Mouse (Mus musculus): ENCODE measurements around the gene Trim71. TPM values are rescaled to one million over a fixed set of nuclear protein-coding genes. Genes with fewer than 3 reads are reported as not detected.

Gene Trim71
- polyA plus RNA-seq, 1 experiment from 2014 or later = 2.2 TPM

DNA sequence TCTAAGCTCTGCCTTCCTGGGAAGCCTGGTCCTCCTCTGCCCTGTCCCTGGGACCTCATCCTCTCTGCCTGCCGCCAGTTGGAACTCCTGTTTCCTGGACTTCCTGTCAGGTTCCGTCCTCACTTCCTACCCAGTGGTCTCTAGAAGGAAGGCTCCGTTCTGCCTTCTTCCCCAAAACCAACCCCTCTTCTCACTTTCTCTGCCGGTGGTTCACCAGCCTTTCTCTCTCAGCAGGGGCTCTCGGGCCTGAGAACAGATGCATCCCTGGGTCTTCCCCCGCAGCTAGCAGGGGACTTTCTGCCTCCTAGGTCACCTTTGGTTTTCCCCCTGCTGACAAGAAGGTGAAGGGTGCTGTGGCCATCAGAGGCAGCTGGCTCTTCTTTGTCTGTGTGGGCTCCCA is 98.7 kb downstream of the Trim71 start:
- Histone ChIP-seq H3K36me3 (ENCODE audit: control insufficient read depth, insufficient read depth, low read length) (no peaks in the 10 kb centered on the region; the same call in 1 of the 2 replicates), H3K4me2 (no peak overlapping the region), H3K9ac (ENCODE audit: low read length) (no peak overlapping the region), H3K4me3 (ENCODE audit: low read depth, low read length) (no peak overlapping the region), H3K27ac (ENCODE audit: low read depth, low read length) (no peak overlapping the region), H3K27me3 (ENCODE audit: control insufficient read depth, insufficient read depth, low read length) (no peaks in the 10 kb centered on the region), H3K4me1 (ENCODE audit: control insufficient read depth, insufficient read depth, low read length) (0 out of 2 replicates have a peak, but pooled peaks cover 2% of the 10 kb centered on the region), H3K9me3 (ENCODE audit: control insufficient read depth, low read length) (no peaks in the 10 kb centered on the region)
- WGBS = 76% methylated on average over 6 of the region's 6 CpGs
- DNase-seq (ENCODE audit: low spot score, missing footprints) = no peak
- ATAC-seq (ENCODE audit: low FRiP score) = no peak

DNA sequence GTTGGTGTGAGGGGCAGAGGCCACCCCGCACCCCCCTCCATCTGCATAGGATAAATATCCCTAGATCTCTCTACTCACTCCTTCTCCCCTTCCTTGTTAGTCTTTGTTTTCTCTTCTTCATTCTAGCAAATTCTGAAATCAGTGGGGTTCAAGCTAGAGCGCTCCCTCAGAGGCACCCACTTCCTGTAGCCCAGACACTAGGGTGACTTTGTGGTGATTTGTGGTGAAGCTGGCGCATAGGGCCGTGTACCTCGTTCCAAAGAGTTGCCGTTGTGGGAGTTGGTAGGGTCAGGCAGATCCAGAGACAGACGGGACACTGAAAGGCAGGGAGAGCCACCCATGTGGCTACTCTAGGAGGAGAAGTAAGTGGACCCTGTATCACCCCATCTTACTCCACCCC is 101.6 kb downstream of the Trim71 start:
- Histone ChIP-seq H3K36me3 (ENCODE audit: control insufficient read depth, insufficient read depth, low read length) (no peaks in the 10 kb centered on the region; the same call in 1 of the 2 replicates), H3K4me2 (no peak overlapping the region), H3K9me3 (ENCODE audit: control insufficient read depth, low read length) (no peaks in the 10 kb centered on the region), H3K4me1 (ENCODE audit: control insufficient read depth, insufficient read depth, low read length) (0 out of 2 replicates have a peak, but pooled peaks cover 2% of the 10 kb centered on the region), H3K9ac (ENCODE audit: low read length) (no peak overlapping the region), H3K27me3 (ENCODE audit: control insufficient read depth, insufficient read depth, low read length) (no peaks in the 10 kb centered on the region), H3K4me3 (ENCODE audit: low read depth, low read length) (no peak overlapping the region), H3K27ac (ENCODE audit: low read depth, low read length) (no peak overlapping the region)
- WGBS = 96% methylated on average over 7 of the region's 7 CpGs
- ATAC-seq (ENCODE audit: low FRiP score) (no peak), DNase-seq (ENCODE audit: low spot score, missing footprints) (no peak)

DNA sequence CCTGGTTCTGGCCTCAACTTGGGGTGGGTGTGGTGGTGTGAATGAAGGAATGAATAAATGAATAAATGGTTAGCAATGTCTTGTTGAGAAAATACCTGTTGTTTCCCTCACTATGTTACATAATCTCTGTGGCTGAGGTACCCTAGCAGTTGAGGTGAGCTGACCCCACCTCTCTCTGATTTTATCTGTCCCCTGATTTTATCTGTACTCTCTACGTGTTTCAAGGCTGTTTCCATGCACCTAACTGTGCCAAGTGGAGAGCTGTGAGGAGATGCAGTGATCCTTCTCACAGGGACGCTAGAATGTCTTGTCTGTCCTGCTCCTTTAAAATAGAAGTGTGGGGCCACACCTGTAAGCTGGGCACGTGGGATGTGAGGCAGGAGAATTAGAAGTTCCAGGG is 105.7 kb downstream of the Trim71 start:
- 86% methylated on average over 3 of the region's 3 CpGs for WGBS

More for the DNA sequence above, 105.7 kb downstream of the Trim71 start:
- no peak for ATAC-seq (ENCODE audit: low FRiP score)
- no peak overlapping the region for H3K4me3 ChIP-seq (ENCODE audit: low read depth, low read length)
- H3K4me1 ChIP-seq (ENCODE audit: control insufficient read depth, insufficient read depth, low read length) = no peaks in the 10 kb centered on the region
- DNase-seq (ENCODE audit: low spot score, missing footprints) = no peak
- no peaks in the 10 kb centered on the region for H3K36me3 ChIP-seq (ENCODE audit: control insufficient read depth, insufficient read depth, low read length)
- H3K9ac ChIP-seq (ENCODE audit: low read length) = no peak overlapping the region
- H3K27ac ChIP-seq (ENCODE audit: low read depth, low read length) = no peak overlapping the region
- H3K4me2 ChIP-seq = no peak overlapping the region
- H3K27me3 ChIP-seq (ENCODE audit: control insufficient read depth, insufficient read depth, low read length) = no peaks in the 10 kb centered on the region
- no peaks in the 10 kb centered on the region for H3K9me3 ChIP-seq (ENCODE audit: control insufficient read depth, low read length)

Other genes starting within 250 kb of the Trim71 start
- not detected in 2 replicates for gene Bcl2a1c, start 234.2 kb downstream of the Trim71 start, polyA plus RNA-seq (2014; fragmentation: Nextera tagmentation; extraction: Ambion mirVana)
- gene Crtap, start 173.7 kb downstream of the Trim71 start, polyA plus RNA-seq (2014; fragmentation: Nextera tagmentation; extraction: Ambion mirVana) = 37.6 and 38.7 TPM in 2 replicates
- 20.9 and 25.6 TPM in 2 replicates for gene Glb1, start 163.3 kb downstream of the Trim71 start, polyA plus RNA-seq (2014; fragmentation: Nextera tagmentation; extraction: Ambion mirVana)
- gene Tmppe, start 163.3 kb downstream of the Trim71 start, polyA plus RNA-seq (2014; fragmentation: Nextera tagmentation; extraction: Ambion mirVana) = 3.1 and 3.8 TPM in 2 replicates
- not detected in 2 replicates for gene Ccr4, start 59.5 kb downstream of the Trim71 start, polyA plus RNA-seq (2014; fragmentation: Nextera tagmentation; extraction: Ambion mirVana)
- not detected in 2 replicates for gene C130032M10Rik, start 48.7 kb downstream of the Trim71 start, polyA plus RNA-seq (2014; fragmentation: Nextera tagmentation; extraction: Ambion mirVana)
- gene Cnot10, start 75.8 kb upstream of the Trim71 start, polyA plus RNA-seq (2014; fragmentation: Nextera tagmentation; extraction: Ambion mirVana) = 67.4 and 69.3 TPM in 2 replicates
- gene Dync1li1, start 124.4 kb upstream of the Trim71 start, polyA plus RNA-seq (2014; fragmentation: Nextera tagmentation; extraction: Ambion mirVana) = 79.4 and 99.6 TPM in 2 replicates
- 26.0 and 26.1 TPM in 2 replicates for gene Cmtm6, start 166.7 kb upstream of the Trim71 start, polyA plus RNA-seq (2014; fragmentation: Nextera tagmentation; extraction: Ambion mirVana)
- gene Cmtm7, start 217.5 kb upstream of the Trim71 start, polyA plus RNA-seq (2014; fragmentation: Nextera tagmentation; extraction: Ambion mirVana) = 51.5 and 60.0 TPM in 2 replicates